Mouse (Mus musculus) lung, embryonic 16.5 days (tissue): ENCODE measurements around the gene Rab19. TPM values are rescaled to one million over a fixed set of nuclear protein-coding genes. Genes with fewer than 3 reads are reported as not detected.
A peak's percentile ranks its signal among the peaks of the same experiment; 100 is the strongest.

ENCODE experiments used
- ATAC-seq: fragments of 200-750 bp; cut with Nextera tagmentation; 2 replicates; pipeline ENCODE4 v1.8.0; 2017; ENCODE audit warnings: low read depth, mild to moderate bottlenecking, moderate library complexity
- H3K27ac ChIP-seq: fragments of 300-500 bp; sonication (generic); 2 replicates; pipeline ENCODE4 v1.5.1; 2014; ENCODE audit warnings: mild to moderate bottlenecking, control low read depth, low read length
- H3K27me3 ChIP-seq: fragments of 300-500 bp; sonication (generic); 2 replicates; pipeline ENCODE4 v1.6.1; 2014; ENCODE audit warnings: low read depth, low read length, mixed read lengths; ENCODE audit not compliant: control insufficient read depth, insufficient read depth
- H3K36me3 ChIP-seq: fragments of 300-500 bp; sonication (generic); 2 replicates; pipeline ENCODE4 v1.6.1; 2014; ENCODE audit warnings: low read length; ENCODE audit not compliant: control insufficient read depth, insufficient read depth
- H3K4me1 ChIP-seq: fragments of 300-500 bp; sonication (generic); replicated peaks from 2 replicates; pipeline ENCODE4 v1.6.1; 2014; ENCODE audit warnings: low read length, mixed read lengths; ENCODE audit not compliant: control insufficient read depth, insufficient read depth
- H3K4me2 ChIP-seq: fragments of 300-500 bp; sonication (generic); 2 replicates; pipeline ENCODE4 v1.6.1; 2014; ENCODE audit warnings: low read depth, low read length, control low read depth
- H3K4me3 ChIP-seq: fragments of 300-500 bp; sonication (generic); 2 replicates; pipeline ENCODE4 v1.5.1; 2014; ENCODE audit warnings: mild to moderate bottlenecking, low read length, control low read depth
- H3K9ac ChIP-seq: fragments of 300-500 bp; sonication (generic); 2 replicates; pipeline ENCODE4 v1.6.1; 2014; ENCODE audit warnings: low read length, control low read depth
- H3K9me3 ChIP-seq: fragments of 300-500 bp; sonication (generic); 2 replicates; pipeline ENCODE4 v1.6.1; 2016; ENCODE audit warnings: low read length; ENCODE audit not compliant: control insufficient read depth
- WGBS: fragments of 180-500 bp; shearing (Covaris S2); extraction: QIAGEN DNeasy Blood & Tissue Kit; methylation state at CpG from one replicate; pipeline ENCODE4 v1.1.7; 2014; 5-methylcytosine and 5-hydroxymethylcytosine counted together
- polyA plus RNA-seq: library from polyadenylated mRNA; unstranded; fragments of >200 nt; fragmentation: Nextera tagmentation; extraction: Ambion mirVana; gene quantifications from 2 replicates; pipeline ENCODE4 v1.2.1, GENCODE M21; 2015

Rab19 gene
- polyA plus RNA-seq, 1 experiment from 2014 or later: 5.6 TPM

GRCm38 (mm10) chr6:39420867-39421266, 39.9 kb downstream of the Rab19 start:
- Histone ChIP-seq H3K4me2 (peak overlapping the region; percentile 68; the same call in 1 of the 2 replicates), H3K9ac (no peak overlapping the region), H3K4me3 (no peak overlapping the region), H3K4me1 (peaks cover 7% of the 10 kb centered on the region; the same call in 1 of the 2 replicates), H3K27ac (no peak overlapping the region), H3K36me3 (no peaks in the 10 kb centered on the region), H3K27me3 (peaks cover 8% of the 10 kb centered on the region; the same call in 1 of the 2 replicates), H3K9me3 (no peaks in the 10 kb centered on the region)
- ATAC-seq: no peak
- 37% methylated on average over 4 of the region's 4 CpGs for WGBS

- no peaks in the 10 kb centered on the region for H3K9me3 ChIP-seq
- H3K36me3 ChIP-seq: no peaks in the 10 kb centered on the region
- H3K27ac ChIP-seq: no peak overlapping the region
- ATAC-seq: no peak
- H3K4me2 ChIP-seq: no peak overlapping the region
- peaks cover 7% of the 10 kb centered on the region; the same call in 1 of the 2 replicates for H3K4me1 ChIP-seq
- peaks cover 5% of the 10 kb centered on the region; the same call in 1 of the 2 replicates for H3K27me3 ChIP-seq
- 39% methylated on average over 6 of the region's 6 CpGs for WGBS
- H3K9ac ChIP-seq: no peak overlapping the region
- H3K4me3 ChIP-seq: no peak overlapping the region
Observed at GRCm38 (mm10) chr6:39423130-39423551, 42.2 kb downstream of the Rab19 start.

- H3K27ac ChIP-seq: no peak overlapping the region
- H3K9ac ChIP-seq: no peak overlapping the region
- WGBS: 78% methylated on average over 7 of the region's 7 CpGs
- H3K4me2 ChIP-seq: no peak overlapping the region
- no peaks in the 10 kb centered on the region for H3K36me3 ChIP-seq
- peaks cover 6% of the 10 kb centered on the region; the same call in 1 of the 2 replicates for H3K4me1 ChIP-seq
- H3K27me3 ChIP-seq: 0 out of 2 replicates have a peak, but pooled peaks cover 2% of the 10 kb centered on the region
- H3K9me3 ChIP-seq: no peaks in the 10 kb centered on the region
- ATAC-seq: no peak
- H3K4me3 ChIP-seq: no peak overlapping the region
Observed at GRCm38 (mm10) chr6:39423686-39424085, 42.7 kb downstream of the Rab19 start.

GRCm38 (mm10) chr6:39425181-39425580, 44.2 kb downstream of the Rab19 start:
- Histone ChIP-seq H3K27me3 (0 out of 2 replicates have a peak, but pooled peaks cover 2% of the 10 kb centered on the region), H3K36me3 (no peaks in the 10 kb centered on the region), H3K9ac (no peak overlapping the region), H3K27ac (no peak overlapping the region), H3K4me2 (no peak overlapping the region), H3K9me3 (no peaks in the 10 kb centered on the region), H3K4me3 (no peak overlapping the region), H3K4me1 (no peaks in the 10 kb centered on the region)
- WGBS: 77% methylated on average over 2 of the region's 2 CpGs
- no peak for ATAC-seq

- no peaks in the 10 kb centered on the region for H3K27me3 ChIP-seq
- H3K4me1 ChIP-seq: no peaks in the 10 kb centered on the region
- H3K4me2 ChIP-seq: no peak overlapping the region
- WGBS: 85% methylated on average over 4 of the region's 4 CpGs
- ATAC-seq: no peak
- no peak overlapping the region for H3K9ac ChIP-seq
- H3K9me3 ChIP-seq: no peaks in the 10 kb centered on the region
- H3K4me3 ChIP-seq: no peak overlapping the region
- no peaks in the 10 kb centered on the region for H3K36me3 ChIP-seq
- no peak overlapping the region for H3K27ac ChIP-seq
Observed at GRCm38 (mm10) chr6:39426725-39427124, 45.8 kb downstream of the Rab19 start.

- no peak overlapping the region for H3K27ac ChIP-seq
- H3K4me2 ChIP-seq: no peak overlapping the region
- ATAC-seq: no peak
- no peaks in the 10 kb centered on the region for H3K4me1 ChIP-seq
- no peaks in the 10 kb centered on the region for H3K36me3 ChIP-seq
- WGBS: 60% methylated on average over 4 of the region's 4 CpGs
- no peaks in the 10 kb centered on the region for H3K27me3 ChIP-seq
- no peak overlapping the region for H3K9ac ChIP-seq
- H3K9me3 ChIP-seq: no peaks in the 10 kb centered on the region
- H3K4me3 ChIP-seq: no peak overlapping the region
Observed at GRCm38 (mm10) chr6:39427276-39428003, 46.5 kb downstream of the Rab19 start.

GRCm38 (mm10) chr6:39429007-39429788, 48.2 kb downstream of the Rab19 start:
- ATAC-seq: no peak
- H3K4me1 ChIP-seq: no peaks in the 10 kb centered on the region
- H3K27me3 ChIP-seq: no peaks in the 10 kb centered on the region
- no peak overlapping the region for H3K4me2 ChIP-seq
- H3K4me3 ChIP-seq: no peak overlapping the region
- no peak overlapping the region for H3K9ac ChIP-seq
- no peaks in the 10 kb centered on the region for H3K36me3 ChIP-seq
- no peak overlapping the region for H3K27ac ChIP-seq
- H3K9me3 ChIP-seq: no peaks in the 10 kb centered on the region
- WGBS: 59% methylated on average over 6 of the region's 6 CpGs

GRCm38 (mm10) chr6:39430722-39431121, 49.7 kb downstream of the Rab19 start:
- ATAC-seq: no peak
- Histone ChIP-seq H3K9ac (no peak overlapping the region), H3K4me3 (no peak overlapping the region), H3K36me3 (no peaks in the 10 kb centered on the region), H3K27ac (no peak overlapping the region), H3K9me3 (no peaks in the 10 kb centered on the region), H3K4me2 (no peak overlapping the region), H3K4me1 (no peaks in the 10 kb centered on the region), H3K27me3 (no peaks in the 10 kb centered on the region)
- WGBS: 69% methylated on average over 11 of the region's 11 CpGs

- no peaks in the 10 kb centered on the region for H3K9me3 ChIP-seq
- WGBS: 78% methylated on average over 4 of the region's 4 CpGs
Observed at GRCm38 (mm10) chr6:39433174-39433573, 52.2 kb downstream of the Rab19 start.

More at GRCm38 (mm10) chr6:39433174-39433573, 52.2 kb downstream of the Rab19 start:
- Histone ChIP-seq H3K4me3 (no peak overlapping the region), H3K27me3 (no peaks in the 10 kb centered on the region), H3K9ac (no peak overlapping the region), H3K4me1 (no peaks in the 10 kb centered on the region), H3K4me2 (no peak overlapping the region), H3K27ac (no peak overlapping the region), H3K36me3 (no peaks in the 10 kb centered on the region)
- ATAC-seq: no peak
